Mouse (Mus musculus): ENCODE data around the gene Grin2d. TPM values are rescaled to one million over a fixed set of nuclear protein-coding genes. Genes with fewer than 3 reads are reported as not detected.

Gene Grin2d
- polyA plus RNA-seq, 1 experiment from 2014 or later = 0.60 TPM

DNA sequence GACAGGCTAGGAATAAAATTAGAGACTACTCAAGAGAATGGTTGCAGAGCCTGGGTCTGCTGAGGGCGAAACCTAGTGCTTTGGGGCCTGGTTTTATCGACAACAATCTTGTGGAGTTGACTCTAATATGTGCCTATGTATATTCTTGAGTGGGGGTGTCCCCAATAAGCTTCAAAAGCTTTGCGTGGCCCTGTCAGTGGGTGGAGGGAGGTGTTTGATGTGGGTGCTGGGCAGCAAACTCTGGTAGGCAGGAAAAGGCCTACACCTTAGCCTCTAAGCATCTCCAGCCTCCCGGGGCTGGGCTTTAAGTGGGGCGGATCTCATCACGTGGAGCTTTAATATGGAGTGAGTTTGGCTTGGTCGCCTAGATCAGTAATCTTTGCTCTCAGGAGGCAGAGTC lies 79.2 kb downstream of the Grin2d start:
- no peaks in the 10 kb centered on the region for H3K9me3 ChIP-seq
- H3K36me3 ChIP-seq = peaks cover 64% of the 10 kb centered on the region
- H3K4me3 ChIP-seq = peak overlapping the region; percentile 38; the same call in 1 of the 2 replicates

DNA sequence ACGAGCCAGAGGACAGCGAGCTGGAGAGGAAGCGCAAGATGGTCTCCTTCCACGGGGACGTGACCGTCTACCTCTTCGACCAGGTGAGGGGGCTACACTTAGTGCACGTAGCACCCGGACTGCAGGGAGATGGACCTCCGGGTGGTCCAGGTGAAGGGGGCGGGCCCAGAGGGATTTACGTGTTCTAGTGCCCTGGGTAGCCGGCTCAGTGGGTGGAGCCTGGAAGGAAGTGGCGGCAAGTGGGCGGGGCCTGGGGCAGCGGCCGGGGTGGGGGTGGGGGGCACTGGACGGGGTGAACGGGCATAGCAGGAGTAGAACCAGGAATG lies 79.7 kb downstream of the Grin2d start:
- no peak for ATAC-seq (ENCODE audit: low FRiP score, low read depth)
- H3K27ac ChIP-seq (replicated peaks) = no peak overlapping the region
- no peaks in the 10 kb centered on the region for H3K9me3 ChIP-seq
- peak overlapping the region; percentile 59 for H3K9ac ChIP-seq (replicated peaks)
- H3K27me3 ChIP-seq = peaks cover 62% of the 10 kb centered on the region
- 3% methylated on average over 19 of the region's 19 CpGs for WGBS
- peak overlapping the region; percentile 38 for H3K4me3 ChIP-seq
- peaks cover 31% of the 10 kb centered on the region for H3K4me1 ChIP-seq
- H3K36me3 ChIP-seq = peaks cover 64% of the 10 kb centered on the region
- H3K4me2 ChIP-seq (replicated peaks) = peak overlapping the region; percentile 60

More for the DNA sequence above, 79.2 kb downstream of the Grin2d start:
- peak overlapping the region; percentile 60 for H3K4me2 ChIP-seq (replicated peaks)
- no peak overlapping the region for H3K9ac ChIP-seq (replicated peaks)
- ATAC-seq (ENCODE audit: low FRiP score, low read depth) = no peak
- peaks cover 31% of the 10 kb centered on the region for H3K4me1 ChIP-seq
- peaks cover 62% of the 10 kb centered on the region for H3K27me3 ChIP-seq
- 48% methylated on average over 7 of the region's 7 CpGs for WGBS
- no peak overlapping the region for H3K27ac ChIP-seq (replicated peaks)

DNA sequence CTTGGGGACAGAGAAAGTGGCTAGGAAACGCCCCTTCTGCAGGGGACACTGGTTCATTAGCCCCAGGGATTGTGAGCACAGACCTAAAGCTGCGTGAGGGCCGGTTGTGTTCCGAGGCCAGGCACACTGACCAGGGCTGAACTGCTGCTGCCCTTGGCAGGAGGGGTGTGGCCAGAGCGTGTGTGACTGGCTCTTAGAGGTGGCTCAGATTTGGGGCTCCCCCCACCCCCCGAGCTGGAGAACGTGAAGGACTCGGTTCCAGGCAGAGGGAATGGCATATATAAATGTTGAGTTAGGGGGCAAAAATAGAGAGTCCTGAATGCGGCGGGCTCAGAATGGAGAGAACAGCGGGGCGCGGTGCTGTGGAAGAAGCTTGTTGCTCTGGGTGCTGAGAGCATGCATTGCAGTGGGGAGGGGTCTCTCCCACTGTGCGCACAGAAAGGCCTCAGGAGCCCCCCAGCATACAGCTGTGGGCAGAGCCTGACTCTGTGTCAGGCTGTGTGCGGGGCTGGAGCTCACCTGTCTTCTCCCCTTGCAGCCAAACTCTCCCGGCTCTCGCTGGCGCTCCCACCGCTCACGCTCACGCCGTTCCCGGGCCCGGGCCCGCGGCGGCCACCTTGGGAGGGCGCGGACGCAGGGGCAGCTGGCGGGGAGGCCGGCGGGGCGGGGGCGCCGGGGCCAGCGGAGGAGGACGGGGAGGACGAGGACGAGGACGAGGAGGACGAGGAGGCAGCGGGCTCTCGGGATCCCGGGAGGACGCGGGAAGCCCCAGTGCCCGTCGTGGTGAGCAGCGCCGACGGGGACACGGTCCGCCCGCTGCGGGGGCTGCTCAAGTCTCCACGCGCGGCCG lies 80.3 kb downstream of the Grin2d start:
- peak overlapping the region; percentile 38 for H3K4me3 ChIP-seq
- peaks cover 64% of the 10 kb centered on the region for H3K36me3 ChIP-seq
- H3K4me1 ChIP-seq = peaks cover 31% of the 10 kb centered on the region
- peak overlapping the region; percentile 59 for H3K9ac ChIP-seq (replicated peaks)
- H3K27ac ChIP-seq (replicated peaks) = no peak overlapping the region
- H3K4me2 ChIP-seq (replicated peaks) = peak overlapping the region; percentile 60
- ATAC-seq (ENCODE audit: low FRiP score, low read depth) = no peak
- peaks cover 62% of the 10 kb centered on the region for H3K27me3 ChIP-seq
- no peaks in the 10 kb centered on the region for H3K9me3 ChIP-seq
- WGBS = 1% methylated on average over 59 of the region's 60 CpGs

DNA sequence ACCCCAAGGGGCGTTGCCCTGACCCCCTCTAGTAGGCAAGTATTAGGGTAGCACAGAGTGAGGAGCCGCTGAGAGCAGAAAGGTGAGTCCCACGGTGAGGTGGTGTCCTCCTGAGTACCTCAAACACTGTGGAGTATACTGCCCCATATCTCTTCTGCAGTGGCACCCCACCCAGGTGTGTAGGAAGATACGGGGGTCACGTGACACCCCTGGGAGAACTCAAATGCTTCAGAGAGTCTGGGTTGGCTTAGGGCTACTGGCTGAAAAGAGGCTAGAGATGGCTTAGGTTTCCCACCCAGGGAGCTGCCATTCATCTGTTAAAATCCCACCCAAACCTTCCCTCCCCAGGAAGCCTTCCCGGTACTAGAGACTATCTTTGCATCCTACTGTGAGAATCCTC lies 81.2 kb downstream of the Grin2d start:
- Histone ChIP-seq H3K9ac (replicated peaks) (peak overlapping the region; percentile 44; the same call in 1 of the 2 replicates), H3K36me3 (peaks cover 64% of the 10 kb centered on the region), H3K4me2 (replicated peaks) (peak overlapping the region; percentile 60; the same call in 1 of the 2 replicates), H3K4me3 (peak overlapping the region; percentile 38; the same call in 1 of the 2 replicates), H3K9me3 (no peaks in the 10 kb centered on the region), H3K4me1 (peaks cover 31% of the 10 kb centered on the region), H3K27me3 (peaks cover 62% of the 10 kb centered on the region), H3K27ac (replicated peaks) (no peak overlapping the region)
- no peak for ATAC-seq (ENCODE audit: low FRiP score, low read depth)
- 39% methylated on average over 6 of the region's 6 CpGs for WGBS

DNA sequence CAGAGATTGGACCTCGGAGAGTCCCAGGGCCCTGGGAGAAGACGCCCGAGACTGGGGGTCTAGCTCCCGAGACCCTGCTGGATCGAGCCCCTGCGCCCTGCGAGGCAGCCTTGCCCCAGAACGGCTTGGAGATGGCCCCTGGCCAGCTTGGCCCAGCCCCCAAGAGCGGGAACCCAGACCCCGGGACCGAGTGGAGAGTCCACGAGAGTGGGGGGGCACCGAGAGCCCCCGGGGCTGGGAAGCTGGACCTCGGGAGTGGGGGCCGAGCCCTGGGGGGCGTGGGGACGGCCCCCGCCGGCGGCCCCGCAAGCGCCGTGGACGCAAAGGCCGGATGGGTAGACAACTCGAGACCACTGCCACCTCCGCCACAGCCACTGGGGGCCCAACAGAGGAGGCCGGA lies 83.2 kb downstream of the Grin2d start:
- WGBS = 95% methylated on average over 29 of the region's 29 CpGs
- Histone ChIP-seq H3K27me3 (peaks cover 55% of the 10 kb centered on the region), H3K9ac (replicated peaks) (no peak overlapping the region), H3K9me3 (no peaks in the 10 kb centered on the region), H3K4me2 (replicated peaks) (no peak overlapping the region), H3K27ac (replicated peaks) (no peak overlapping the region), H3K36me3 (peaks cover 73% of the 10 kb centered on the region), H3K4me1 (peaks cover 24% of the 10 kb centered on the region), H3K4me3 (no peak overlapping the region)
- no peak for ATAC-seq (ENCODE audit: low FRiP score, low read depth)

DNA sequence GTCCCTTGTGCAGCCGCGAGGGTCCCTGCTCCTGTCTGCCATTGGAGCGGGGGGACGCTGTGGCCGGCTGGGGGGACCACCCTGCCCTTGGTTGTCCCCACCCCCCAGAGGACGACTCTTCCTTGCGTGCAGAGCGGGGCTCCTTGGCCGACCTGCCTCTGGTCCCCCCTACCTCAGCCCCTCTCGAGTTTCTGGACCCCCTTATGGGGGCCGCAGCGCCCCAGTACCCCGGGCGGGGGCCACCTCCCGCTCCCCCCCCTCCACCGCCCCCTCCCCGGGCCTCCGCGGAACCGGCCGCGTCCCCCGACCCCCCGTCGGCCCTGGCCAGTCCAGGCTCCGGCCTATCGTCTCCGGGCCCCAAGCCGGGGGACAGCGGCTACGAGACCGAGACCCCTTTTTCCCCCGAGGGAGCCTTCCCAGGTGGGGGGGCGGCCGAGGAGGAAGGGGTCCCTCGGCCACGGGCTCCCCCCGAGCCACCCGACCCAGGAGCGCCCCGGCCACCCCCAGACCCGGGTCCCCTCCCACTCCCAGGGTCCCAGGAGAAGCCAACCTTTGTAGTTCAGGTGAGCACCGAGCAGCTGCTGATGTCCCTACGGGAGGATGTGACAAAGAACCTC lies 84.1 kb downstream of the Grin2d start:
- Histone ChIP-seq H3K9me3 (no peaks in the 10 kb centered on the region), H3K9ac (replicated peaks) (no peak overlapping the region), H3K4me2 (replicated peaks) (no peak overlapping the region), H3K27me3 (peaks cover 50% of the 10 kb centered on the region), H3K4me1 (peaks cover 24% of the 10 kb centered on the region), H3K27ac (replicated peaks) (no peak overlapping the region), H3K4me3 (no peak overlapping the region), H3K36me3 (peaks cover 79% of the 10 kb centered on the region)
- WGBS = 89% methylated on average over 30 of the region's 44 CpGs
- no peak for ATAC-seq (ENCODE audit: low FRiP score, low read depth)

DNA sequence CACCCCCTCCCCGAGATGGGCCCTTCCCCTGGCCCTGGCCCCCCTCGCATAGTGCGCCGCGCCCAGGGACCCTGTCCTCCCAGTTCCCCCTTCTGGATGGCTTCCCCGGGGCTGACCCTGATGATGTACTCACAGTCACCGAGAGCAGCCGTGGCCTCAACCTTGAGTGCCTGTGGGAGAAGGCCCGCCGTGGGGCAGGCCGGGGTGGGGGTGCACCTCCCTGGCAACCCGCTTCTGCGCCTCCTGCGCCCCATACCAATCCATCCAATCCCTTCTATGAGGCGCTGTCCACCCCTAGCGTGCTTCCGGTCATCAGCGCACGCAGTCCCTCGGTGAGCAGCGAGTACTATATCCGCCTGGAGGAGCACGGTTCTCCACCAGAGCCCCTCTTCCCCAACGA lies 84.9 kb downstream of the Grin2d start:
- peaks cover 15% of the 10 kb centered on the region for H3K4me1 ChIP-seq
- peaks cover 87% of the 10 kb centered on the region for H3K36me3 ChIP-seq
- peaks cover 42% of the 10 kb centered on the region for H3K27me3 ChIP-seq
- H3K9ac ChIP-seq (replicated peaks) = no peak overlapping the region
- 85% methylated on average over 24 of the region's 24 CpGs for WGBS
- no peak overlapping the region for H3K4me2 ChIP-seq (replicated peaks)
- H3K27ac ChIP-seq (replicated peaks) = no peak overlapping the region
- H3K9me3 ChIP-seq = no peaks in the 10 kb centered on the region
- no peak overlapping the region for H3K4me3 ChIP-seq
- no peak for ATAC-seq (ENCODE audit: low FRiP score, low read depth)

DNA sequence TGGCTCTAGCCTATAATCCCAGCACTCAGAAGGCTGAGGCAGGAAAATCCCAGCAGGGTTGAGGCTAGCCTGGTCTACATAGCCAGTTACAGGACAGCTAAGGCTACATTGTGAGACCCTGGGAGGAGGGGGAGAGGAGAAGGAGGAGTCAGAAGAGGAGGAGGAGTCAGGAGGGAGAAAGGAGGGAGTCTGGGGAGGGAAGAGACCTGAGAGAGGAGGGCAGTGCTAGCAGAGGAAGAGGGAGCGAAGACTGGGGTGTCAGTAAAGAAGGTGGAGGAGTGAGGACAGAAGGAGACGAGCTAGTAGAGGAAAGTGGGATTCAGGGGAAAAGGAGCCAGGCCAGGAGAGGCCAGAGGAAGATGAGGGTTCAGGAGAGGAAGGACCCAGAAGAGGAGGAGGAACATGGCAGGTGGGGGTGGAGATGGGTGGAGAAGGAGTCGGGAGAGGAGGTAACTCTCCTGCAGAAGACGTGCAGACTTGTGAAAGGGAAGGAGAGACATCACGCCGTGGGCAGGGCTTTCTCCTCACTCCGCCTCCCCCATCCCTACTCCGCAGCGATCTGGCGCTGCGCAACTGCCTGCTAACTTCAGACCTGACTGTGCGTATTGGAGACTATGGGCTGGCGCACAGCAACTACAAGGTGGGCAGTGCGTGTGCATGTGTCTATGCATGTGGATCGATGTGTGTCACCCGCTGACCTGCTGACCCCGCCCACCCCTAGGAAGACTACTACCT lies 86.3 kb downstream of the Grin2d start:
- 72% methylated on average over 17 of the region's 17 CpGs for WGBS
- peaks cover 97% of the 10 kb centered on the region for H3K36me3 ChIP-seq

DNA sequence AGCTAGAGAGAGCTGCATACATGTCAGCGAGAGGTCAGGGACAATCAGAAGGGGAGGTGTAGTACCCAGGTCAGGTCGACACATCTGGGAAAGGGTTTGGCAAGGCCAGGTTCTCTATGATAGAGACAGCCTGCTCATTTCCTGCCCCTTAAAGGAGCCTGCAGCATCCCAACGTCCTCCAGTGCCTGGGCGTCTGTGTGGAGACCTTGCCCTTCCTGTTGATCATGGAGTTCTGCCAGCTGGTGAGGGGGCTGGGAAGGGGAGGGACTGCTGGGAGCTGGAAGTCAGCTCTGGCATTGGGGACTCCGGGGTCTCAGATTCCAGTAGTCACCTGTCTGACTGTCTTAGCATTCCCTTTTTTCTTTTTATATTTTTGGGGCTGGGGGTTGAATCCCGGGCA lies 87.5 kb downstream of the Grin2d start:
- Histone ChIP-seq H3K4me1 (peaks cover 17% of the 10 kb centered on the region), H3K4me3 (no peak overlapping the region), H3K9me3 (no peaks in the 10 kb centered on the region), H3K27me3 (peaks cover 17% of the 10 kb centered on the region), H3K36me3 (peaks cover 86% of the 10 kb centered on the region), H3K9ac (replicated peaks) (no peak overlapping the region), H3K4me2 (replicated peaks) (no peak overlapping the region), H3K27ac (replicated peaks) (no peak overlapping the region)
- ATAC-seq (ENCODE audit: low FRiP score, low read depth) = no peak
- WGBS = 88% methylated on average over 6 of the region's 6 CpGs

More for the DNA sequence above, 86.3 kb downstream of the Grin2d start:
- Histone ChIP-seq H3K9ac (replicated peaks) (no peak overlapping the region), H3K4me1 (peaks cover 10% of the 10 kb centered on the region), H3K4me2 (replicated peaks) (no peak overlapping the region), H3K4me3 (no peak overlapping the region), H3K27ac (replicated peaks) (no peak overlapping the region), H3K9me3 (no peaks in the 10 kb centered on the region), H3K27me3 (peaks cover 29% of the 10 kb centered on the region)
- ATAC-seq (ENCODE audit: low FRiP score, low read depth) = no peak

DNA sequence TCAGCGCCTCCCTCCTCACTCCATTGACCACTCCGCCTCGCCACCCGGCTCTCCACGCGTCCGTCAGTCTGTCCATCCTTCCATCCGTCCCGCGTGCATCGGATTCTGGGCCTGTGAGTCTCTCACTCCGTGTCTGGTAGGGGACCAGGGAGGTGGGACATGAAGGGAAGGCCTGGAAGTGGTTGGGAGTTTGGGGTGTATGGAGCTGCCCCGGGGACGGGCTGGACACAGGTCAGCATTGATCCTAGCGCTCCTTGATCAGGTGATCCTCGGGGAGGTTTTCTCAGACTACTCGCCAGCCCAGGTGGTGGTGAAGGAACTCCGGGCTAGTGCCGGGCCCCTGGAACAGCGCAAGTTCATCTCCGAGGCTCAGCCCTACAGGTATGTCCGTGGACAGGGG lies 90.5 kb downstream of the Grin2d start:
- peak overlapping the region; percentile 73 for H3K4me2 ChIP-seq (replicated peaks)
- peak overlapping the region; percentile 87 for H3K4me3 ChIP-seq
- peaks cover 6% of the 10 kb centered on the region; the same call in 1 of the 2 replicates for H3K27me3 ChIP-seq
- WGBS = 86% methylated on average over 22 of the region's 22 CpGs
- peaks cover 28% of the 10 kb centered on the region for H3K4me1 ChIP-seq
- no peak overlapping the region for H3K9ac ChIP-seq (replicated peaks)
- H3K27ac ChIP-seq (replicated peaks) = no peak overlapping the region
- no peak for ATAC-seq (ENCODE audit: low FRiP score, low read depth)
- H3K36me3 ChIP-seq = peaks cover 55% of the 10 kb centered on the region
- no peaks in the 10 kb centered on the region for H3K9me3 ChIP-seq

DNA sequence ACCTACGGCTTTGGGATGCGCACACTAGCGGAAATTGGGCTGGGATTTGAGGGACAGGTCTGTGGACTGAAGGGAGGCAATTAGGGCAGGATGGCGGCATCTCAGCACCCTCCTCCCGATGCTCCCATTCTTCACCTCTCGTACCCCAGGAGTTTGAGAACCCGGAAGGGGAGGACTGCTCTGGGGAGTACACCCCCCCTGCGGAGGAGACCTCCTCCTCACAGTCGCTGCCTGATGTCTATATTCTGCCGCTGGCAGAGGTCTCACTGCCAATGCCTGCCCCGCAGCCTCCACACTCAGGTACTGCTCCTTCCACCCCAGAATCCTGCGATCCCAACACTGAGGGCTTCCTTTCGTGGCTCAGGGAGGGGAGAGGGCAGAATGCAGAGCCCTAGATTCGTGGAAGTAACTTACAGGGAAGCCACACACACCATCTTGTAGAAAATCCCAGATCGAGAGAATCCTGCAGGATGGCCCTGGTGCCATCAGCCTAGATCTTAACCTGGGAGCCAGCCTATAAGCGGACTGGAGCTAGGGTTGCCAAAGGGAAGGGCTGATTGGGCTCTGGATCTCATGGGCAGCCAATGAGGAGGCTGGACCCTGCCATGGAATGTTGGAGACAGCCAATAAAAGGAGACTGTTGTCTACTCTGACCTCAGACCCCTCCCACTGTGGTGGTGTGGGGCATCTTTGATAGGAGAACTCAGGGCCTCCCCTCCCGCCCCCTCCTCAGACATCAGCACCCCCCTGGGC lies 91.3 kb downstream of the Grin2d start:
- ATAC-seq (ENCODE audit: low FRiP score, low read depth) = peak; percentile 17
- Histone ChIP-seq H3K9ac (replicated peaks) (peak overlapping the region; percentile 95), H3K4me1 (peaks cover 28% of the 10 kb centered on the region), H3K36me3 (peaks cover 47% of the 10 kb centered on the region), H3K9me3 (no peaks in the 10 kb centered on the region), H3K27ac (replicated peaks) (peak overlapping the region; percentile 93; the same call in 1 of the 2 replicates), H3K4me3 (peak overlapping the region; percentile 87), H3K4me2 (replicated peaks) (peak overlapping the region; percentile 73), H3K27me3 (peaks cover 8% of the 10 kb centered on the region; the same call in 1 of the 2 replicates)
- WGBS = 7% methylated on average over 17 of the region's 17 CpGs

Measured in midbrain, embryonic 12.5 days (tissue).